Mouse (Mus musculus) midbrain, embryonic 12.5 days (tissue): ENCODE data around the gene Wdr38. TPM values are rescaled to one million over a fixed set of nuclear protein-coding genes. Genes with fewer than 3 reads are reported as not detected.
"Not testable (repeated sequence)": the region's sequence is repeated elsewhere in the genome, so short reads cannot be mapped to it uniquely, and the experiment has no call there.

Experiments
- ATAC-seq: fragments of 200-750 bp; cut with Nextera tagmentation; 2 replicates; pipeline ENCODE4 v1.8.0; 2017; ENCODE audit warnings: low read depth, moderate TSS enrichment, moderate library complexity; ENCODE audit not compliant: low FRiP score
- H3K27ac ChIP-seq: fragments of 300-500 bp; sonication (generic); replicated peaks from 2 replicates; pipeline ENCODE4 v1.5.1; 2016; ENCODE audit warnings: mild to moderate bottlenecking
- H3K27me3 ChIP-seq: fragments of 300-500 bp; sonication (generic); 2 replicates; pipeline ENCODE4 v1.6.1; 2016; ENCODE audit warnings: mild to moderate bottlenecking
- H3K36me3 ChIP-seq: fragments of 300-500 bp; sonication (generic); 2 replicates; pipeline ENCODE4 v1.6.1; 2016
- H3K4me1 ChIP-seq: fragments of 300-500 bp; sonication (generic); 2 replicates; pipeline ENCODE4 v1.6.1; 2016
- H3K4me2 ChIP-seq: fragments of 300-500 bp; sonication (generic); replicated peaks from 2 replicates; pipeline ENCODE4 v1.6.1; 2016; ENCODE audit warnings: mild to moderate bottlenecking, moderate library complexity
- H3K4me3 ChIP-seq: fragments of 300-500 bp; sonication (generic); 2 replicates; pipeline ENCODE4 v1.5.1; 2016; ENCODE audit warnings: mild to moderate bottlenecking
- H3K9ac ChIP-seq: fragments of 300-500 bp; sonication (generic); replicated peaks from 2 replicates; pipeline ENCODE4 v1.6.1; 2016; ENCODE audit warnings: mild to moderate bottlenecking, moderate library complexity
- H3K9me3 ChIP-seq: fragments of 300-500 bp; sonication (generic); 2 replicates; pipeline ENCODE4 v1.6.1; 2016; ENCODE audit warnings: mild to moderate bottlenecking
- WGBS: fragments of 180-500 bp; shearing (Covaris S2); methylation state at CpG from one replicate; pipeline ENCODE4 v1.1.7; 2016; 5-methylcytosine and 5-hydroxymethylcytosine counted together
- polyA plus RNA-seq: library from polyadenylated mRNA; unstranded; fragments of >200 nt; fragmentation: Nextera tagmentation; extraction: Ambion mirVana; gene quantifications from 2 replicates; pipeline ENCODE4 v1.2.1, GENCODE M21; 2016

The Wdr38 gene
- polyA plus RNA-seq, 1 experiment from 2014 or later, result 1.7 TPM

DNA sequence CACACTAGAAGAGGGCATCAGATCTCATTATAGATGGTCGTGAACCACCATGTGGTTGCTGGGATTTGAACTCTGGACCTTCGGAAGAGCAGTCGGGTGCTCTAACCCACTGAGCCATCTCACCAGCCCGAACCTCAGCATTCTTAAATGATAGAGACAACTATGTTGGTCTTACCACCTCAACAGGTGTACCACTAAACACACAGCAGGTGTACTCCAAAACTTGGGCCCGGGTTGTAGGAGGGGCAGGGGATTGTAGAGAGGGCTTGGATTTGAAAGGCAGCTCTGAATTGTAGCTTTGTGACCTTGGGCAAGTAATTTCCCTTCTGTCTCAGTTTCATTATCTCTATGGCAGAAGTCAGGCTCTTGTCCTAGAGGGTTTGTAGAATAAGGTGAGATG is 12.9 kb downstream of the Wdr38 start:
- peaks cover 32% of the 10 kb centered on the region for H3K4me1 ChIP-seq
- 91% methylated on average over 5 of the region's 5 CpGs for WGBS
- not testable (repeated sequence) for H3K27ac ChIP-seq, H3K4me2 ChIP-seq, H3K9me3 ChIP-seq, ATAC-seq, H3K27me3 ChIP-seq, H3K4me3 ChIP-seq, H3K9ac ChIP-seq
- H3K36me3 ChIP-seq, result peaks cover 32% of the 10 kb centered on the region

DNA sequence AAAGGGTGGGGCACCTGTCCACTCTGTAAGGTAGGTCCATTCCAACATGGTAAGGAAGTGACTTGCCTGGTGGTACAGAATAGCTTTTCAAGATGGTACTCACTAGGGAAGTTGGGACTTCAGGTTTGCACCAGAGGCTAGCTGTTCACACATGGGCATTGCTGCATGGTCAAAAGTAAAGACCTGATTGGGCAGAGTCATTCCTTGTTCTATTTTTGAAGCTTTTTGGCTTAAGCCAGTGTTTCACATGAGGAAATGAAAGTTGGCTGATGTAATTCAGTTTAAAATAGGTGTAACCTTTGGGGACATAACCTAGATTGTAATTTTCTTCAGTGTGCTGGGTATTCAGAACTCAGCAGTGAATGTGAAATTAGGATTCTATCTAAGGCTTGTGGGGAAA is 14.0 kb downstream of the Wdr38 start:
- no peak overlapping the region for H3K9ac ChIP-seq

DNA sequence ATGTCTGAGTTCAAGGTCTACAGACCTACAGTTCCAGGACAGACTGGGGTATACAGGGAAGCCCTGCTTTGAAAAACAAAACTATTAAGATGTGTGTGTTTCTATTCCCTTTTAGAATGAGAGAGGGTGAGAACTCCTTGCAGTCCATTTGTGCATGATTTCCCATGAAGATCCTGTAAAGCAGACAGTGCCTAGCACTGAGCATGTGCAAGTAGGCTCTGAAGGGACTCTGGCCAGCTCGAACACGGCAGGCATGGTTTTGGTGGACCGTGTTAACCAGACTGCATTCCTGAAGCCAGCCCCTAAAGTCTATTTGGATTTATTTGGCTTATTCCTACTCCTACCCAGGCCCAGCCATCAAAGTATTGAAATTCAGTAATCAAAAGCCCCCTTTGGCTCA is 14.7 kb downstream of the Wdr38 start:
- ATAC-seq, result no peak
- Histone ChIP-seq H3K27me3 (no peaks in the 10 kb centered on the region), H3K4me2 (no peak overlapping the region), H3K9ac (no peak overlapping the region), H3K27ac (no peak overlapping the region), H3K4me3 (no peak overlapping the region), H3K36me3 (peaks cover 50% of the 10 kb centered on the region), H3K9me3 (no peaks in the 10 kb centered on the region), H3K4me1 (peaks cover 20% of the 10 kb centered on the region)
- WGBS, result 92% methylated on average over 3 of the region's 3 CpGs

More for the DNA sequence above, 14.0 kb downstream of the Wdr38 start:
- Histone ChIP-seq H3K4me3 (no peak overlapping the region), H3K9me3 (no peaks in the 10 kb centered on the region), H3K4me2 (no peak overlapping the region), H3K36me3 (peaks cover 43% of the 10 kb centered on the region), H3K27ac (no peak overlapping the region), H3K4me1 (peaks cover 25% of the 10 kb centered on the region), H3K27me3 (no peaks in the 10 kb centered on the region)
- no peak for ATAC-seq

DNA sequence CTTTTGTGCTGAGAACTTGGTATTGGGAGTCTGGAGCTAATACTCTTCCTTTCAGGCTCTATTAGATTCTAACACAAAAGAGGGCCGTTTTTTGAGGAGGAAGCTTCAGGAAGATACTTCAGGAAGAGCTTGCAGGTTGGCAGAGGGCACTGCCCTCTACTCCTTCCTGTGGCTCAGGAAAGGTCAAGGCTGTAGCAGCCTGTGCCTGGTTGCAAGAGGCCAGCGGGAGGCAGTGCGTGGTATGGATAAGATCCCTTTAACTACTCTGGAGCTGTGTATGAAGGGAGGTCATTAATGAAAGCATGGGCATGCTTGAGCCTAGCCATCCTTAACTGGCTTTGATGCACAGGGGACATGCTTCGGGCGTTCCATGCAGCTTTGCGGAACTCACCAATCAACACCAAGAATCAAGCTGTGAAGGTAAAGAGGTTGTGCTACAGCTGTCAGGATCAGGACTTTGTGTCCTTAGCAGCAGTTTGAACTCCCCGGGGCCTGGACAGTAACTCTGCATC is 15.5 kb downstream of the Wdr38 start:
- no peak for ATAC-seq
- H3K4me2 ChIP-seq, result no peak overlapping the region
- peaks cover 17% of the 10 kb centered on the region for H3K4me1 ChIP-seq
- H3K27ac ChIP-seq, result no peak overlapping the region
- H3K4me3 ChIP-seq, result no peak overlapping the region
- H3K9ac ChIP-seq, result no peak overlapping the region
- 85% methylated on average over 7 of the region's 7 CpGs for WGBS
- H3K9me3 ChIP-seq, result no peaks in the 10 kb centered on the region
- peaks cover 57% of the 10 kb centered on the region for H3K36me3 ChIP-seq
- no peaks in the 10 kb centered on the region for H3K27me3 ChIP-seq

DNA sequence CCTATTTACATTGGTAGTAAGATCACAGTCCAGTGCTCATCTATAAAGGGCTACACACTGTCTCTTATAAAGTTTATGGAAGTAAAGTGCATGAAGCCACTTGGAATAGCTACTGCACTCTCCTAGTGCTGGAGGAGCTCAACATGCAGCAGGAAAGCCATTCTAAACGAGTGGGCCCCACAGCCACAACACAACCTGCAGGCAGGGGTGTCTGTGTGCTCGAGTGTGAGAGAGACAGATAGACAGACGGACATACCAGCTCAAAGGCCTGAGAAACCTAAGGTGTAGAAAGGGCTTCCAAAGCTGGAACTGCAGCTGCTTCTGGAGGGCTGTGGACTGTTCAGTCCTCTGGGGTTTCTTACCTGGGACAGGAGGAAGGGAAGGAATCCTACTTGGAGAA is 19.3 kb downstream of the Wdr38 start:
- H3K9me3 ChIP-seq, result no peaks in the 10 kb centered on the region
- H3K4me2 ChIP-seq, result no peak overlapping the region
- no peak overlapping the region for H3K4me3 ChIP-seq
- no peak overlapping the region for H3K27ac ChIP-seq
- H3K27me3 ChIP-seq, result no peaks in the 10 kb centered on the region
- H3K36me3 ChIP-seq, result peaks cover 89% of the 10 kb centered on the region
- no peak overlapping the region for H3K9ac ChIP-seq
- no peak for ATAC-seq
- H3K4me1 ChIP-seq, result peaks cover 4% of the 10 kb centered on the region; the same call in 1 of the 2 replicates
- 80% methylated on average over 3 of the region's 3 CpGs for WGBS

DNA sequence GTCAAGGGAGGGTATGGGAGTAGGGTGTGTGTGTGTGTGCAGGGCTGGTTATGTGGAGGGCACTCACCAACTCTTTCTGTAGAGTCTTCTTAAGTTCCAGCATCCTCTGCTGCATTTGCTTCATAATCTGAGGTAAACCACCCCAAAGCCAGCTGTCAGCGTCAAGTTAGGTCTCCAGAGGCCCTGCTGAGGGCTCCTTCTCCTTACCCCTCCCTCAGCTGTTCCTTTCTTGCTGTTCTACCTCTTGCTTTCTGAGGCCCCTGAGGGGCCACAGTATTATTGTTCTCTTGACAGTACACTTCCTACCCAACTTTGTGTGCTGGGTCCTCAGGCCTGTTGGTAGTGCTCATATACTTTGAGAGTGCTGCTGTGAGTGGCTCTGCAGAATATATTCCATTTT is 22.7 kb downstream of the Wdr38 start:
- H3K27ac ChIP-seq, result no peak overlapping the region
- no peak overlapping the region for H3K9ac ChIP-seq
- H3K27me3 ChIP-seq, result no peaks in the 10 kb centered on the region
- no peak overlapping the region for H3K4me3 ChIP-seq
- peaks cover 88% of the 10 kb centered on the region for H3K36me3 ChIP-seq
- H3K4me1 ChIP-seq, result no peaks in the 10 kb centered on the region
- H3K9me3 ChIP-seq, result no peaks in the 10 kb centered on the region
- 88% methylated on average over 1 of the region's 1 CpGs for WGBS
- ATAC-seq, result no peak
- no peak overlapping the region for H3K4me2 ChIP-seq

DNA sequence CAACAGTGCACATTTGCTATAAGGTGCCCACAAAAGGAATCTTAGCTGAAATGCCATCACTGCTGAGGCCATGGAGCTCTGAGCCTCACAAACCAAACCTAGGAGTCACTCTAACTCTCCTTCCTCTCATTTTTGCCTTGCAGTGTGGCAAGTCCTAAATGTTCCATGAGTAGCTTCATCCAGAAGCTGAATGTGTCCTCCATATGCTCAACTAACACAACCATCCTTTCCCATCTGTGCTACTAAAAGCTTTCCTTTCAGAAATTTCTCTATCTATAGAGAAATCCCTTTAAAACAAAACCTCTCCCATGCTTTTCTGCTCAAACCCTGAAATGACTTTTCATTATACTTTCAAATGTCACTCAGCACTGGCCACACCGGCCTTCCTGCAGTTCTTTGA is 34.3 kb downstream of the Wdr38 start:
- H3K9me3 ChIP-seq, result no peaks in the 10 kb centered on the region
- H3K4me2 ChIP-seq, result no peak overlapping the region
- no peaks in the 10 kb centered on the region for H3K4me1 ChIP-seq
- no peaks in the 10 kb centered on the region for H3K27me3 ChIP-seq
- H3K4me3 ChIP-seq, result no peak overlapping the region
- no peak overlapping the region for H3K27ac ChIP-seq
- no peak overlapping the region for H3K9ac ChIP-seq
- 88% methylated on average over 1 of the region's 1 CpGs for WGBS
- H3K36me3 ChIP-seq, result peaks cover 78% of the 10 kb centered on the region
- ATAC-seq, result no peak

DNA sequence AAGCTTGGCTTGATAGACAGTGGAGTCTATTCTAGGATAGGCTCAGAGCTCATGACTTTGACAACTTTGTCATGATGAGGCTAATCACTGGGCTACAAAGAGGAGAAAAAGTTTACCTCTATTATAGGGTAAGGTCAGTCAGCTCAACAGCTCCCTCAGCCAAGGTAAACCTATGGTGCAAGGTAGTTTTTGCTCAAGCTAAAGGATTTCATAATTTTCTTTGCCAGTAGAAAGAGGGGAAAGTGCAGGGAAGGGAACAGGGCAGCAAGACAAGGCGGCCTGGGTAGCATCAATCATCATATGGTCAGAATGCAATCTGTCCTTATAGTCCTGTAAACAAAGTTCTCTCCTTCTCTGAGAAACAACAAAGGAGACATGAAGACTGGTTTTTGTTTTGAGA is 42.9 kb downstream of the Wdr38 start:
- H3K9ac ChIP-seq, result no peak overlapping the region
- peaks cover 80% of the 10 kb centered on the region for H3K36me3 ChIP-seq
- no peak overlapping the region for H3K4me3 ChIP-seq
- 97% methylated on average over 1 of the region's 1 CpGs for WGBS
- no peaks in the 10 kb centered on the region for H3K27me3 ChIP-seq
- no peak overlapping the region for H3K4me2 ChIP-seq
- no peaks in the 10 kb centered on the region for H3K4me1 ChIP-seq
- no peaks in the 10 kb centered on the region for H3K9me3 ChIP-seq
- H3K27ac ChIP-seq, result no peak overlapping the region
- no peak for ATAC-seq

DNA sequence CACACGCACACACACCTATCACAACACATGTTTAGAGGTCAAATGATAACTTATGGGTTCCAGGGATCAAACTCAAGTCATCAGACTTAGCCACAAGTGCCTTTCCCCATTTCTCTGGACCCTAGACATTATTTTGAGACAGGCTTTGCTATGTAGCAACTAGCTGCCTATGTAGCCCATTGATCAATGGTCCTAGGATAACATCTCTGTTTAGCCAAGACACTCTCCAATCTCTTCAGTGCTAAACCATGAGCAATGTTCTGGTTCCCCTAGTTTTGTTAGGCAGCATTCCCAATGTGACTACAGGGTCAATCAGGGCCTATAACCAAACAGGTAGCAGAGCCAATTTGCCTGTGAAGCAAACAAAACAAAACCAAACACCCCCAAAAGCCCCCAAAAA is 51.2 kb downstream of the Wdr38 start:
- H3K4me2 ChIP-seq, result no peak overlapping the region
- no peaks in the 10 kb centered on the region for H3K27me3 ChIP-seq
- H3K36me3 ChIP-seq, result peaks cover 87% of the 10 kb centered on the region
- H3K9ac ChIP-seq, result no peak overlapping the region
- ATAC-seq, result no peak
- H3K4me3 ChIP-seq, result no peak overlapping the region
- no peak overlapping the region for H3K27ac ChIP-seq
- H3K9me3 ChIP-seq, result no peaks in the 10 kb centered on the region
- H3K4me1 ChIP-seq, result no peaks in the 10 kb centered on the region
- 98% methylated on average over 1 of the region's 1 CpGs for WGBS

Other genes with a start within 250 kb of the Wdr38 start
- gene Nr6a1, start 69.8 kb upstream of the Wdr38 start, polyA plus RNA-seq, result 2.8 and 3.0 TPM in 2 replicates
- 2.9 and 3.8 TPM in 2 replicates for gene Olfml2a, start 65.5 kb upstream of the Wdr38 start, polyA plus RNA-seq
- 124 and 134 TPM in 2 replicates for gene Arpc5l, start 7.9 kb downstream of the Wdr38 start, polyA plus RNA-seq
- gene Rpl35, start 8.1 kb downstream of the Wdr38 start, polyA plus RNA-seq, result 938 and 967 TPM in 2 replicates
- 38.6 and 39.4 TPM in 2 replicates for gene Golga1, start 68.1 kb downstream of the Wdr38 start, polyA plus RNA-seq
- gene Scai, start 193.3 kb downstream of the Wdr38 start, polyA plus RNA-seq, result 15.5 and 17.8 TPM in 2 replicates
- gene Ppp6c, start 229.0 kb downstream of the Wdr38 start, polyA plus RNA-seq, result 82.9 and 84.5 TPM in 2 replicates